Mouse (Mus musculus) MEL (cell line): ENCODE measurements around the gene Hbp1. TPM values are rescaled to one million over a fixed set of nuclear protein-coding genes. Genes with fewer than 3 reads are reported as not detected.
A peak's percentile ranks its signal among the peaks of the same experiment; 100 is the strongest.

Experiments
- DNase-seq: peaks from one replicate; pipeline ENCODE4 v3.0.0; 2011; ENCODE audit warnings: low read depth, low spot score
- H3K27ac ChIP-seq: 2 replicates; pipeline ENCODE4 v1.5.1; 2012; ENCODE audit warnings: low read depth, mild to moderate bottlenecking, control low read depth, low read length, moderate library complexity; ENCODE audit not compliant: control insufficient read depth
- H3K27me3 ChIP-seq, 2 experiments: fragments of 150-350 bp in 1 of 2; sonication (generic) in 1 of 2; 2 replicates each; pipeline ENCODE4 v1.6.1; 2012; ENCODE audit warnings: low read length in 2 of 2, mild to moderate bottlenecking in 2 of 2, improper control_type of control experiment in 1 of 2, moderate library complexity in 1 of 2; ENCODE audit not compliant: insufficient read depth in 2 of 2, control insufficient read depth in 1 of 2
- H3K36me3 ChIP-seq, 2 experiments: 2 replicates each; pipeline ENCODE4 v1.6.1; 2012 to 2014; ENCODE audit warnings: low read length in 2 of 2, improper control_type of control experiment in 1 of 2, inconsistent platforms in 1 of 2, mild to moderate bottlenecking in 1 of 2; ENCODE audit not compliant: insufficient read depth in 2 of 2, control insufficient read depth in 1 of 2
- H3K4me1 ChIP-seq, 2 experiments: fragments of 150-350 bp in 1 of 2; sonication (generic) in 1 of 2; 2 replicates each; pipeline ENCODE4 v1.6.1; 2012; ENCODE audit warnings: low read length in 2 of 2, improper control_type of control experiment in 1 of 2, mild to moderate bottlenecking in 1 of 2; ENCODE audit not compliant: insufficient read depth in 2 of 2, control insufficient read depth in 1 of 2
- H3K4me3 ChIP-seq, 2 experiments: fragments of 150-350 bp in 1 of 2; sonication (generic) in 1 of 2; 2 replicates each; pipeline ENCODE4 v1.5.1; 2012; ENCODE audit warnings: low read depth in 2 of 2, low read length in 2 of 2, mild to moderate bottlenecking in 2 of 2, moderate library complexity in 2 of 2, control low read depth in 1 of 2, improper control_type of control experiment in 1 of 2; ENCODE audit not compliant: control insufficient read depth in 1 of 2, insufficient read depth in 1 of 2
- H3K79me2 ChIP-seq: 2 replicates; pipeline ENCODE4 v1.6.1; 2012; ENCODE audit warnings: mild to moderate bottlenecking, low read length, moderate library complexity; ENCODE audit not compliant: control insufficient read depth, poor library complexity, insufficient read depth
- H3K9ac ChIP-seq: 2 replicates; pipeline ENCODE4 v1.6.1; 2012; ENCODE audit warnings: low read depth, mild to moderate bottlenecking, control low read depth, low read length, moderate library complexity; ENCODE audit not compliant: control insufficient read depth, poor library complexity, severe bottlenecking
- H3K9me3 ChIP-seq: fragments of 150-350 bp; sonication (generic); replicated peaks from 2 replicates; pipeline ENCODE4 v1.6.1; 2012; ENCODE audit warnings: mild to moderate bottlenecking, low read length, improper control_type of control experiment, moderate library complexity; ENCODE audit not compliant: insufficient read depth
- BHLHE40 ChIP-seq: IDR thresholded peaks from 2 replicates; pipeline ENCODE4 v1.6.1; 2012; ENCODE audit warnings: low read depth, mild to moderate bottlenecking, inconsistent platforms, low read length, improper control_type of control experiment, borderline replicate concordance
- CHD1 ChIP-seq: IDR thresholded peaks from 2 replicates; pipeline ENCODE4 v1.6.1; 2012; ENCODE audit warnings: low read depth, mild to moderate bottlenecking, inconsistent platforms, low read length, improper control_type of control experiment
- CHD2 ChIP-seq: IDR thresholded peaks from 2 replicates; pipeline ENCODE4 v1.6.1; 2011; ENCODE audit warnings: low read length, improper control_type of control experiment
- CTCF ChIP-seq, 3 experiments: IDR thresholded peaks in 2 of 3; conservative IDR thresholded peaks in 1 of 3; 2 replicates each; pipeline ENCODE4 v1.5.1; 2011 to 2012; ENCODE audit warnings: low read length in 3 of 3, low read depth in 2 of 3, mild to moderate bottlenecking in 2 of 3, improper control_type of control experiment in 1 of 3, inconsistent platforms in 1 of 3, mixed read lengths in 1 of 3, moderate library complexity in 1 of 3; ENCODE audit not compliant: control insufficient read depth in 1 of 3, insufficient read depth in 1 of 3, poor library complexity in 1 of 3, severe bottlenecking in 1 of 3
- E2F4 ChIP-seq: IDR thresholded peaks from 2 replicates; pipeline ENCODE4 v1.6.1; 2011; ENCODE audit warnings: low read depth, low read length, improper control_type of control experiment, borderline replicate concordance
- ELF1 ChIP-seq: IDR thresholded peaks from 2 replicates; pipeline ENCODE4 v1.6.1; 2014; ENCODE audit warnings: low read depth, mild to moderate bottlenecking, inconsistent platforms, low read length, improper control_type of control experiment, moderate library complexity
- EP300 ChIP-seq, 2 experiments: IDR thresholded peaks; 2 replicates each; pipeline ENCODE4 v1.6.1; 2011; ENCODE audit warnings: improper control_type of control experiment in 2 of 2, low read length in 2 of 2, low read depth in 1 of 2, mild to moderate bottlenecking in 1 of 2
- ETS1 ChIP-seq: IDR thresholded peaks from 2 replicates; pipeline ENCODE4 v1.6.1; 2012; ENCODE audit warnings: low read depth, mild to moderate bottlenecking, inconsistent platforms, low read length, improper control_type of control experiment, moderate library complexity
- GABPA ChIP-seq: IDR thresholded peaks from 2 replicates; pipeline ENCODE4 v1.6.1; 2012; ENCODE audit warnings: low read depth, mild to moderate bottlenecking, inconsistent platforms, low read length, improper control_type of control experiment, moderate library complexity
- GATA1 ChIP-seq: IDR thresholded peaks from 2 replicates; pipeline ENCODE4 v1.6.1; 2011; ENCODE audit warnings: low read depth, low read length, improper control_type of control experiment
- HCFC1 ChIP-seq: IDR thresholded peaks from 2 replicates; pipeline ENCODE4 v1.6.1; 2012; ENCODE audit warnings: low read depth, mild to moderate bottlenecking, inconsistent platforms, low read length, improper control_type of control experiment, moderate library complexity
- JUND ChIP-seq: IDR thresholded peaks from 2 replicates; pipeline ENCODE4 v1.6.1; 2011; ENCODE audit warnings: low read depth, mild to moderate bottlenecking, improper control_type of control experiment, low read length
- KAT2A ChIP-seq: conservative IDR thresholded peaks from 2 replicates; pipeline ENCODE4 v1.6.1; 2012; ENCODE audit warnings: low read depth, low read length, improper control_type of control experiment, inconsistent platforms
- MAX ChIP-seq: IDR thresholded peaks from 2 replicates; pipeline ENCODE4 v1.6.1; 2011; ENCODE audit warnings: low read length, improper control_type of control experiment
- MAZ ChIP-seq: IDR thresholded peaks from 2 replicates; pipeline ENCODE4 v1.6.1; 2012; ENCODE audit warnings: low read depth, mild to moderate bottlenecking, inconsistent platforms, low read length, improper control_type of control experiment
- MXI1 ChIP-seq: IDR thresholded peaks from 2 replicates; pipeline ENCODE4 v1.6.1; 2011; ENCODE audit warnings: mild to moderate bottlenecking, low read depth, low read length, improper control_type of control experiment
- MYB ChIP-seq: IDR thresholded peaks from 2 replicates; pipeline ENCODE4 v1.6.1; 2011; ENCODE audit warnings: mild to moderate bottlenecking, low read depth, low read length, improper control_type of control experiment
- MYC ChIP-seq: IDR thresholded peaks from 2 replicates; pipeline ENCODE4 v1.6.1; 2011; ENCODE audit warnings: low read depth, mild to moderate bottlenecking, low read length, improper control_type of control experiment, moderate library complexity
- NELFE ChIP-seq: IDR thresholded peaks from 2 replicates; pipeline ENCODE4 v1.6.1; 2011; ENCODE audit warnings: low read depth, low read length, improper control_type of control experiment
- NRF1 ChIP-seq: IDR thresholded peaks from 2 replicates; pipeline ENCODE4 v1.6.1; 2014; ENCODE audit warnings: low read depth, mild to moderate bottlenecking, inconsistent platforms, low read length, improper control_type of control experiment, moderate library complexity; ENCODE audit not compliant: poor library complexity, insufficient read depth, severe bottlenecking
- POLR2A ChIP-seq, 2 experiments: IDR thresholded peaks; 2 replicates each; pipeline ENCODE4 v1.6.1; 2011 to 2012; ENCODE audit warnings: low read length in 2 of 2, mild to moderate bottlenecking in 2 of 2, control low read depth in 1 of 2, improper control_type of control experiment in 1 of 2, low read depth in 1 of 2, moderate library complexity in 1 of 2; ENCODE audit not compliant: control insufficient read depth in 1 of 2, insufficient read depth in 1 of 2, poor library complexity in 1 of 2
- POLR2AphosphoS2 ChIP-seq: IDR thresholded peaks from 2 replicates; pipeline ENCODE4 v1.6.1; 2011; ENCODE audit warnings: low read length, improper control_type of control experiment
- POLR2AphosphoS5 ChIP-seq: IDR thresholded peaks from 2 replicates; pipeline ENCODE4 v1.6.1; 2012; ENCODE audit warnings: low read depth, borderline replicate concordance, mild to moderate bottlenecking, inconsistent platforms, low read length, moderate library complexity, mixed read lengths
- RAD21 ChIP-seq: IDR thresholded peaks from 2 replicates; pipeline ENCODE4 v1.6.1; 2011; ENCODE audit warnings: mild to moderate bottlenecking, low read depth, low read length, improper control_type of control experiment
- RCOR1 ChIP-seq: IDR thresholded peaks from 2 replicates; pipeline ENCODE4 v1.6.1; 2012; ENCODE audit warnings: low read depth, mild to moderate bottlenecking, inconsistent platforms, low read length, improper control_type of control experiment
- SIN3A ChIP-seq: IDR thresholded peaks from 2 replicates; pipeline ENCODE4 v1.6.1; 2012; ENCODE audit warnings: low read length, improper control_type of control experiment, inconsistent platforms
- SMC3 ChIP-seq: IDR thresholded peaks from 2 replicates; pipeline ENCODE4 v1.6.1; 2011; ENCODE audit warnings: low read depth, low read length, improper control_type of control experiment
- TAL1 ChIP-seq: IDR thresholded peaks from 2 replicates; pipeline ENCODE4 v1.6.1; 2012; ENCODE audit warnings: mild to moderate bottlenecking, inconsistent platforms, low read length, moderate library complexity, mixed read lengths
- TBP ChIP-seq: IDR thresholded peaks from 2 replicates; pipeline ENCODE4 v1.8.0; 2011; ENCODE audit warnings: low read depth, low read length, improper control_type of control experiment
- TCF12 ChIP-seq: IDR thresholded peaks from 2 replicates; pipeline ENCODE4 v1.6.1; 2014; ENCODE audit warnings: low read depth, mild to moderate bottlenecking, inconsistent platforms, low read length, improper control_type of control experiment, moderate library complexity
- UBTF ChIP-seq: IDR thresholded peaks from 2 replicates; pipeline ENCODE4 v1.6.1; 2012; ENCODE audit warnings: low read depth, mild to moderate bottlenecking, inconsistent platforms, low read length, improper control_type of control experiment, moderate library complexity, borderline replicate concordance; ENCODE audit not compliant: insufficient read depth
- USF1 ChIP-seq: IDR thresholded peaks from 2 replicates; pipeline ENCODE4 v1.6.1; 2014; ENCODE audit warnings: low read depth, mild to moderate bottlenecking, inconsistent platforms, low read length, improper control_type of control experiment, moderate library complexity
- USF2 ChIP-seq, 2 experiments: IDR thresholded peaks; 2 replicates each; pipeline ENCODE4 v1.6.1; 2011 to 2012; ENCODE audit warnings: improper control_type of control experiment in 2 of 2, low read length in 2 of 2, borderline replicate concordance in 1 of 2, inconsistent platforms in 1 of 2, low read depth in 1 of 2, mild to moderate bottlenecking in 1 of 2; ENCODE audit not compliant: insufficient read depth in 1 of 2
- ZC3H11A ChIP-seq: IDR thresholded peaks from 2 replicates; pipeline ENCODE4 v1.6.1; 2012; ENCODE audit warnings: low read depth, mild to moderate bottlenecking, inconsistent platforms, low read length, improper control_type of control experiment
- ZKSCAN1 ChIP-seq: IDR thresholded peaks from 2 replicates; pipeline ENCODE4 v1.6.1; 2012; ENCODE audit warnings: low read depth, mild to moderate bottlenecking, inconsistent platforms, low read length, improper control_type of control experiment, moderate library complexity
- ZNF384 ChIP-seq: IDR thresholded peaks from 2 replicates; pipeline ENCODE4 v1.6.1; 2012; ENCODE audit warnings: low read depth, mild to moderate bottlenecking, inconsistent platforms, low read length, improper control_type of control experiment
- polyA plus RNA-seq, 2 experiments: library from polyadenylated mRNA; stranded (reverse) in 1 of 2; unstranded in 1 of 2; fragments of >175 nt in 1 of 2; fragments of >200 nt in 1 of 2; gene quantifications; 2 replicates each; pipeline versions ENCODE4 v1.2.1 to v1.2.4; 2012; ENCODE audit warnings: low replicate concordance in 2 of 2, low read depth in 1 of 2; ENCODE audit not compliant: insufficient read length in 2 of 2, insufficient read depth in 1 of 2, missing spikeins in 1 of 2
- total RNA-seq: library from RNA; depleted of rRNA; stranded (reverse); fragments of 300-350 nt; gene quantifications from 2 replicates; pipeline ENCODE4 v1.2.3, GENCODE M21; 2012

Hbp1 gene
- total and polyA plus RNA-seq, 3 experiments, result 4.3 to 8.8 TPM; not detected in 1

- Histone ChIP-seq H3K27ac (peak overlapping the region; percentile 83), H3K9me3 (no peaks in the 10 kb centered on the region), H3K36me3 (peaks cover 0 to 20% of the 10 kb centered on the region in 2 experiments; a peak in 2 of 4 replicates), H3K79me2 (peaks cover 9% of the 10 kb centered on the region; the same call in 1 of the 2 replicates), H3K4me1 (peaks cover 2 to 6% of the 10 kb centered on the region in 2 experiments; a peak in 3 of 4 replicates), H3K9ac (peak overlapping the region; percentile 83), H3K27me3 (no peaks in the 10 kb centered on the region), H3K4me3 (peak overlapping the region; percentile 80 to 89)
- peak; percentile 90 for DNase-seq
- TF ChIP-seq GATA1, result no peak
- TF ChIP-seq TBP, result no peak
- peak; percentile 86; the same call in 1 of the 2 replicates for TF ChIP-seq MAZ
- no peak for TF ChIP-seq POLR2AphosphoS2
- no peak; the same call in 1 of the 2 replicates for TF ChIP-seq RAD21
- no peak for TF ChIP-seq ELF1
- no peak for TF ChIP-seq POLR2AphosphoS5
- no peak for TF ChIP-seq JUND
- TF ChIP-seq ZC3H11A, result no peak
- TF ChIP-seq UBTF, result peak; percentile 96; the same call in 1 of the 2 replicates
- TF ChIP-seq EP300 (IDR thresholded peaks at IDR 0.05; ENCODE audit: low read depth in 1 of 2, low read length in 2 of 2), result peak in 1 of 2 experiments; percentile 30; a peak in 1 of 4 replicates
- no peak for TF ChIP-seq TAL1
- peak in 1 of 2 experiments; percentile 33; a peak in 2 of 4 replicates for TF ChIP-seq POLR2A (IDR thresholded peaks at IDR 0.05; ENCODE audit: control insufficient read depth in 1 of 2, insufficient read depth in 1 of 2, low read depth in 1 of 2, low read length in 2 of 2, poor library complexity in 1 of 2)
- TF ChIP-seq MYC, result no peak
- peak; percentile 55; the same call in 1 of the 2 replicates for TF ChIP-seq ETS1
- TF ChIP-seq SIN3A, result peak; percentile 79
- peak; percentile 83 for TF ChIP-seq NRF1
- TF ChIP-seq HCFC1, result peak; percentile 72
- peak; percentile 42; the same call in 1 of the 2 replicates for TF ChIP-seq NELFE
- TF ChIP-seq SMC3, result no peak
- TF ChIP-seq MAX, result peak; percentile 74
- no peak for TF ChIP-seq TCF12
- TF ChIP-seq USF2 (IDR thresholded peaks at IDR 0.05; ENCODE audit: borderline replicate concordance in 1 of 2, insufficient read depth in 1 of 2, low read depth in 1 of 2, low read length in 2 of 2), result peak in 1 of 2 experiments; percentile 63; a peak in 2 of 4 replicates
- TF ChIP-seq RCOR1, result no peak
- TF ChIP-seq ZKSCAN1, result no peak
- TF ChIP-seq ZNF384, result no peak
- TF ChIP-seq CHD1, result no peak
- TF ChIP-seq CHD2, result no peak; the same call in 1 of the 2 replicates
- peak; percentile 68; the same call in 1 of the 2 replicates for TF ChIP-seq BHLHE40
- TF ChIP-seq GABPA, result no peak
- no peak for TF ChIP-seq E2F4
- no peak for TF ChIP-seq MYB
- TF ChIP-seq MXI1, result peak; percentile 69
- peak; percentile 95 for TF ChIP-seq USF1
- TF ChIP-seq KAT2A, result no peak
- no peak for TF ChIP-seq CTCF (IDR thresholded peaks at IDR 0.05 in 2 of 3, conservative IDR thresholded peaks at IDR 0.05 in 1 of 3; ENCODE audit: control insufficient read depth in 1 of 3, insufficient read depth in 1 of 3, low read depth in 2 of 3, low read length in 3 of 3, poor library complexity in 1 of 3, severe bottlenecking in 1 of 3)
Measured at GRCm38 (mm10) chr12:31949193-31949741, 1.1 kb downstream of the Hbp1 start.
